Mouse (Mus musculus): ENCODE measurements around the gene Gnb1l. TPM values are rescaled to one million over a fixed set of nuclear protein-coding genes. Genes with fewer than 3 reads are reported as not detected.

The Gnb1l gene
- polyA plus RNA-seq, 1 experiment from 2014 or later, result 16.9 TPM

- WGBS, result 97% methylated on average over 2 of the region's 2 CpGs
- no peak overlapping the region for H3K4me3 ChIP-seq (ENCODE audit: low read depth, low read length)
Observed at GRCm38 (mm10) chr16:18486126-18486525, 12.4 kb upstream of the Gnb1l start.

DNA sequence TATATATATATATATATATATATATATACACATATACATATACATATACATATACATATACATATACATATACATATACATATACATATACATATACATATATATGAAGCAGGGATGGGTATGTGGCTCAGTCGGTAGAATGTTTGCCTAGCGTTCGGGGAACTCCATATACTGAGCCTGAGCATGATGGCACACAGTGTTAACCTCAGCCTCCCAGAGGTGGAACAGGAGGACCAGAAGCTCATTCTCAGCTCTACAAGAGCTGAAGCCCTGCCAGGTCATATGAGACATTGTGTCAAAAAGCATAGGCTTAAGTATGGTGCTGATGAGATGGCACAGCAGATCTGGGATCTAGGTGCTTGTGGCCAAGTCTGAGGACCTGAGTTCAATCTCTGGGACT, 8.2 kb upstream of the Gnb1l start:
- no peaks in the 10 kb centered on the region for H3K27me3 ChIP-seq (replicated peaks; ENCODE audit: control insufficient read depth, insufficient read depth, low read length)
- H3K9me3 ChIP-seq (ENCODE audit: control insufficient read depth, low read length), result no peaks in the 10 kb centered on the region
- H3K4me1 ChIP-seq (replicated peaks; ENCODE audit: control insufficient read depth, insufficient read depth, low read length), result no peaks in the 10 kb centered on the region
- DNase-seq (ENCODE audit: low spot score) (no peak), ATAC-seq (replicated peaks; ENCODE audit: low FRiP score, low TSS enrichment, low read depth) (no peak)
- no peak overlapping the region for H3K4me2 ChIP-seq (ENCODE audit: low read length)
- WGBS, result 96% methylated on average over 3 of the region's 3 CpGs
- no peak overlapping the region for H3K9ac ChIP-seq (ENCODE audit: low read length)
- no peak overlapping the region for H3K4me3 ChIP-seq (ENCODE audit: low read depth, low read length)
- no peaks in the 10 kb centered on the region for H3K36me3 ChIP-seq (ENCODE audit: control insufficient read depth, insufficient read depth, low read length)
- no peak overlapping the region for H3K27ac ChIP-seq (ENCODE audit: low read depth)

More at GRCm38 (mm10) chr16:18486126-18486525, 12.4 kb upstream of the Gnb1l start:
- H3K36me3 ChIP-seq (ENCODE audit: control insufficient read depth, insufficient read depth, low read length), result no peaks in the 10 kb centered on the region
- H3K27me3 ChIP-seq (replicated peaks; ENCODE audit: control insufficient read depth, insufficient read depth, low read length), result no peaks in the 10 kb centered on the region
- no peak overlapping the region for H3K4me2 ChIP-seq (ENCODE audit: low read length)
- ATAC-seq (replicated peaks; ENCODE audit: low FRiP score, low TSS enrichment, low read depth), result no peak
- H3K9ac ChIP-seq (ENCODE audit: low read length), result no peak overlapping the region
- H3K9me3 ChIP-seq (ENCODE audit: control insufficient read depth, low read length), result no peaks in the 10 kb centered on the region
- no peak overlapping the region for H3K27ac ChIP-seq (ENCODE audit: low read depth)
- H3K4me1 ChIP-seq (replicated peaks; ENCODE audit: control insufficient read depth, insufficient read depth, low read length), result no peaks in the 10 kb centered on the region
- DNase-seq (ENCODE audit: low spot score), result no peak

DNA sequence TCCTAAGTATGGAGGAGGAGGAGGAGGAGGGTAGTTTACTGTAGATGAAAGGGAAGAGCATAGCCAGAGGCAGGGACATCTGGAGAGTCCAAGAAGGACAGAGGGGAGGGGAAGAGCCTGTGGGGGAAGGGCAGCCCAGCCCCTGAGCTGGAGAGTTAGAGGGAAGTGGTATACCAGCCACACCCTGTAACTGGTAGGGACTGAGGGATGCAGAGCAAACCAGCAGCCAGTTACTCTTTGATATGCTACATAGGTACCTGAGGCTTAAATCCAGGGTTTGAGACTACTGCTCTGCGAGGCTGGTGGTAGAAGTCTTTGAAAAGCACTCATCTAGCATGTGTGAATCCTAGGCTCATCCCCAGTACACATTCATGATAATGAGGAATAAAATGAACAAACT, 7.6 kb upstream of the Gnb1l start:
- no peak overlapping the region for H3K4me3 ChIP-seq (ENCODE audit: low read depth, low read length)
- 64% methylated on average over 1 of the region's 1 CpGs for WGBS
- no peak overlapping the region for H3K27ac ChIP-seq (ENCODE audit: low read depth)
- H3K36me3 ChIP-seq (ENCODE audit: control insufficient read depth, insufficient read depth, low read length), result no peaks in the 10 kb centered on the region
- H3K9me3 ChIP-seq (ENCODE audit: control insufficient read depth, low read length), result no peaks in the 10 kb centered on the region
- H3K4me2 ChIP-seq (ENCODE audit: low read length), result no peak overlapping the region
- DNase-seq (ENCODE audit: low spot score) (no peak), ATAC-seq (replicated peaks; ENCODE audit: low FRiP score, low TSS enrichment, low read depth) (no peak)
- no peak overlapping the region for H3K9ac ChIP-seq (ENCODE audit: low read length)
- no peaks in the 10 kb centered on the region for H3K4me1 ChIP-seq (replicated peaks; ENCODE audit: control insufficient read depth, insufficient read depth, low read length)
- no peaks in the 10 kb centered on the region for H3K27me3 ChIP-seq (replicated peaks; ENCODE audit: control insufficient read depth, insufficient read depth, low read length)

DNA sequence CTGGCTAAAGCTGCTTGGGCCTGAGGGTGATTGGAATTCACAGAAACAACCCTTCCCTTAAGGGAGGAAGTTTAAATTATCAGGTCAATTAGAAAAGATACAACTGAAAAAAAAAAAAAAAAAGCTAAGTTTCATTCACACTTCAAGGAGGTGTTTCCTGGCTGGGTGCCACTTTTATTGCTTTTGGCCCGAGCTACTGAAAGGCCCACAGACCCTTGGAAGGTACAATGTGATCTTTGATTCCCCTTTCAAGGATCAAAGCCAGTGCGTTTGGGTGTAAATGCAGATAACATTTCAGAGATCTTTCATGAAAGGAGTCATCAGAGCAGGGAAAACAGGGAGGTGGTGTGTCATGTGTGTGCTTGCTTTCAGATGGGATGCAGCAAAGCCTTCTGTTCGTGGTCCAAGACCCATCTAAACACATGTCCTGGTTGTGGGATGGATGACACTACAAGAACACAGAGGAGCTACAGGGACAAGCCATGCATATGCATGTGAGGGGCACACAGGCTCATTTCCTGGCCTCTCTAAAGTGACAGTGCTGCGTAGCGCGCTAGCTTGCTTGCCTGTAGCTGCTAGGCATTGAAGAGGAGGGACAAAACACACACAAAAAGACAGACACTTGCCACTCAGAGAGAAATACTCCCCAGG, 523 bp upstream of the Gnb1l start:
- H3K27me3 ChIP-seq (replicated peaks; ENCODE audit: control insufficient read depth, insufficient read depth, low read length), result no peaks in the 10 kb centered on the region
- peak overlapping the region; percentile 84 for H3K27ac ChIP-seq (ENCODE audit: low read depth)
- H3K36me3 ChIP-seq (ENCODE audit: control insufficient read depth, insufficient read depth, low read length), result peaks cover 22% of the 10 kb centered on the region
- H3K9ac ChIP-seq (ENCODE audit: low read length), result peak overlapping the region; percentile 83
- DNase-seq (ENCODE audit: low spot score) (no peak), ATAC-seq (replicated peaks; ENCODE audit: low FRiP score, low TSS enrichment, low read depth) (peak; percentile 26)
- peak overlapping the region; percentile 73 for H3K4me3 ChIP-seq (ENCODE audit: low read depth, low read length)
- peaks cover 17% of the 10 kb centered on the region for H3K4me1 ChIP-seq (replicated peaks; ENCODE audit: control insufficient read depth, insufficient read depth, low read length)
- H3K4me2 ChIP-seq (ENCODE audit: low read length), result peak overlapping the region; percentile 88
- H3K9me3 ChIP-seq (ENCODE audit: control insufficient read depth, low read length), result no peaks in the 10 kb centered on the region
- 8% methylated on average over 6 of the region's 6 CpGs for WGBS

- no peaks in the 10 kb centered on the region for H3K9me3 ChIP-seq (ENCODE audit: control insufficient read depth, low read length)
- 0 out of 2 replicates have a peak overlapping the region, but pooled peaks have one; percentile 22 for H3K27ac ChIP-seq (ENCODE audit: low read depth)
- under 1% methylated on average over 24 of the region's 24 CpGs for WGBS
- H3K9ac ChIP-seq (ENCODE audit: low read length), result peak overlapping the region; percentile 83
- peak overlapping the region; percentile 73 for H3K4me3 ChIP-seq (ENCODE audit: low read depth, low read length)
- H3K36me3 ChIP-seq (ENCODE audit: control insufficient read depth, insufficient read depth, low read length), result peaks cover 23% of the 10 kb centered on the region
- H3K4me2 ChIP-seq (ENCODE audit: low read length), result peak overlapping the region; percentile 88
- H3K27me3 ChIP-seq (replicated peaks; ENCODE audit: control insufficient read depth, insufficient read depth, low read length), result no peaks in the 10 kb centered on the region
- no peak for DNase-seq (ENCODE audit: low spot score)
- peak; percentile 67 for ATAC-seq (replicated peaks; ENCODE audit: low FRiP score, low TSS enrichment, low read depth)
- H3K4me1 ChIP-seq (replicated peaks; ENCODE audit: control insufficient read depth, insufficient read depth, low read length), result peaks cover 17% of the 10 kb centered on the region
Observed at GRCm38 (mm10) chr16:18498996-18499395, 483 bp downstream of the Gnb1l start.

DNA sequence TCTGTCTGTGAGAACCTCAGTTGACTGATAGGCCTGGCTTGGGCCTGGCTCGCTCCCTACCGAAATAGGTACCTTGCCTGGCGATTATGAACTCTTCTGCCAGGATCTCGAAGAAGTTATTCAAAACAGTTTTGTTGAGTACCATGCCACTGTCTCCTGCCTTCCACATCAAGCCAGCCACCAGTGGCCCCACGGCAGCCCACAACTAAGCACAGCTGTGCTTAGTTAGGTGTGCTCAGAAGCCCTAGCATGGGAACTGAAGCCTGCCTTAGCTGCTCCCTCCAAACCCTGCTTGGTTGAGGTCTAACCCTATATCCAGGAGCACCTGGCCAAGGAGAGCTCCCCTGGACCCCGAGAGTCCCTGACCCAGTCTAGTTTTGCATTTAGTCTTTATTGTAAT, 3.0 kb downstream of the Gnb1l start:
- Histone ChIP-seq H3K36me3 (ENCODE audit: control insufficient read depth, insufficient read depth, low read length) (peaks cover 23% of the 10 kb centered on the region), H3K27ac (ENCODE audit: low read depth) (no peak overlapping the region), H3K9me3 (ENCODE audit: control insufficient read depth, low read length) (no peaks in the 10 kb centered on the region), H3K27me3 (replicated peaks; ENCODE audit: control insufficient read depth, insufficient read depth, low read length) (no peaks in the 10 kb centered on the region), H3K9ac (ENCODE audit: low read length) (no peak overlapping the region), H3K4me3 (ENCODE audit: low read depth, low read length) (no peak overlapping the region), H3K4me1 (replicated peaks; ENCODE audit: control insufficient read depth, insufficient read depth, low read length) (peaks cover 17% of the 10 kb centered on the region), H3K4me2 (ENCODE audit: low read length) (no peak overlapping the region)
- DNase-seq (ENCODE audit: low spot score) (no peak), ATAC-seq (replicated peaks; ENCODE audit: low FRiP score, low TSS enrichment, low read depth) (no peak)
- WGBS, result 96% methylated on average over 6 of the region's 6 CpGs

GRCm38 (mm10) chr16:18503566-18504342, 5.2 kb downstream of the Gnb1l start:
- Histone ChIP-seq H3K4me2 (ENCODE audit: low read length) (no peak overlapping the region), H3K27me3 (replicated peaks; ENCODE audit: control insufficient read depth, insufficient read depth, low read length) (no peaks in the 10 kb centered on the region), H3K9me3 (ENCODE audit: control insufficient read depth, low read length) (no peaks in the 10 kb centered on the region), H3K27ac (ENCODE audit: low read depth) (no peak overlapping the region), H3K4me1 (replicated peaks; ENCODE audit: control insufficient read depth, insufficient read depth, low read length) (peaks cover 14% of the 10 kb centered on the region), H3K9ac (ENCODE audit: low read length) (no peak overlapping the region), H3K36me3 (ENCODE audit: control insufficient read depth, insufficient read depth, low read length) (peaks cover 23% of the 10 kb centered on the region), H3K4me3 (ENCODE audit: low read depth, low read length) (no peak overlapping the region)
- 90% methylated on average over 14 of the region's 14 CpGs for WGBS
- ATAC-seq (replicated peaks; ENCODE audit: low FRiP score, low TSS enrichment, low read depth), result no peak
- DNase-seq (ENCODE audit: low spot score), result no peak

DNA sequence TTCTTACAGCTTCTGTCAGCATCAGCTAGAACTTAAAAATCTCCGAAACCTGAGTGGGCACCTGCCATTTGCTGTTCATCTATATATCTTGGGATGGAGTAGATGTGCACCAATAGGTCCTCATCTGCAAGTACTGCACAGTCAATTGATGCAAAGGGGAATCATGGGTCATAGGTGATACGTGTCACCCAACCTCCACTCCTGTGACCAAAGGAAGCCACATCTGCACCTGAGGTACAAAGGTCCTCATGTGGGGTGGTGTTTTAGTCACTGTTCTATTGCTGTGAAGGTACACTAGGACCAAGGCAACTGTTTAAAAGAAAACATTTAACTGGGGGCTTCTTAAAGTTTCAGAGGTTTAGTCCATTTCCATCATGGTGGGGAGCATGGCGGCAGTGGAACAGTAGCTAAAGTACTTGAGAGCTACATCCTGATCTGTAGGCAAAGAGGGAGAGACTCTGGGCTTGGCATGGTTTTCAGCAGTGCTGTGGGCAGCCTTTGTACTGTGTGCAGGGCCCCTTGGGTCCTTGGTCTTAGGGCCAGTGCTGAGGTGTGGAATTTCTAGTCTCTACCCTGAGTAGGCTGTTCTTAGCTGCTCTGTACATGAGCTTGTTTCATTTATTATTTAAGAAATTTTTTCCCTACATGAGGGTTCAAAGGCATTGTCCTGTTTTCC, 8.1 kb downstream of the Gnb1l start:
- Histone ChIP-seq H3K27ac (ENCODE audit: low read depth) (no peak overlapping the region), H3K4me3 (ENCODE audit: low read depth, low read length) (no peak overlapping the region), H3K36me3 (ENCODE audit: control insufficient read depth, insufficient read depth, low read length) (peaks cover 13% of the 10 kb centered on the region), H3K9ac (ENCODE audit: low read length) (no peak overlapping the region), H3K4me2 (ENCODE audit: low read length) (no peak overlapping the region), H3K27me3 (replicated peaks; ENCODE audit: control insufficient read depth, insufficient read depth, low read length) (no peaks in the 10 kb centered on the region), H3K9me3 (ENCODE audit: control insufficient read depth, low read length) (no peaks in the 10 kb centered on the region), H3K4me1 (replicated peaks; ENCODE audit: control insufficient read depth, insufficient read depth, low read length) (no peaks in the 10 kb centered on the region)
- DNase-seq (ENCODE audit: low spot score), result no peak
- WGBS, result 93% methylated on average over 3 of the region's 3 CpGs
- ATAC-seq (replicated peaks; ENCODE audit: low FRiP score, low TSS enrichment, low read depth), result no peak
